Mouse (Mus musculus) retina, embryonic 14.5 days (tissue): ENCODE measurements around the gene Spg20.

Source experiments
- DNase-seq: peaks from one replicate; pipeline ENCODE4 v3.0.0-alpha.2; 2015; ENCODE audit warnings: low spot score

Spg20 gene

DNA sequence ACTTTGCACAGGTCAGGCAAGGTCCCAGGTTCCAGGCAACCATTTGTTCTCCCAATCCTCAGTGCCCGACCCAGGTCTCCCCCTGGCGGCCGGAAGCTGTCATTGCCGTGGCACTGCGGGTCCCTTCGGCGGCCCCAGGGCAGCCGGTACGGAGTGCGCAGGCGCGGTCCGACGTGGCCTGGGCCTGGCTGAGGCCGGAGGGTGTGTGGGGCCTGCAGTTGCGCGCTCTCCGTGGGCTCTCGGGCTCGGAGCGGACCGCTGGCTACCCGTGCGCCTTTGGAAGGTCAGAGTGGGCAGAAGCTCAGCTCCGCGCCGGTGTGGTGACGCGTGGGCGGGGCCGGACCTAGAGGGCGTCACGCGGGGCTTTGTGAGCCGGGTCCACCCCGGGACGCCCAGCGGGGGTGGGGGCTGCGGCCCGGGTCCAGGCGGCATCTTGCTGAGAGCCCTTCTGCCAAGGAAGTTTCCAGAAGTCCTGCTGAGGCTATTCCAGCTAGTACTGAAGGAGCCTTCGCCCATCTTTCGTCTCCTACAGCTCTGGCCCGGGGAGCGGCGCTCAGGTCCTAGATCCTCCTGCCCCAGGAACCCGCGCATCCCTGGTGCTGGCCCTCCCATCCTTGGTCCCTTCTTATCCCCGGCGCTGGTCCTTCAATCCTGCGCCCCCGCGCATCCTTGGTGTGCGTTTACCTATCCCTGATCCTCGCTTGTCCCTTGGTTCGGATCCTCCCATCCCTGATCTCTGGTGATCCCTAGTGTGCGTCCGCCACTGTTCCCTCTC is at the start of gene Spg20:
TSS of gene Spg20 (plus strand) at position 174 of the 775 bp plus-strand sequence.
- peak; percentile 95 for DNase-seq

GRCm38 (mm10) chr3:55062653-55063052 is 49.3 kb upstream of the Spg20 start:
- peak; percentile 45 for DNase-seq

GRCm38 (mm10) chr3:55064396-55064795 is 47.5 kb upstream of the Spg20 start:
- peak; percentile 90 for DNase-seq

DNA sequence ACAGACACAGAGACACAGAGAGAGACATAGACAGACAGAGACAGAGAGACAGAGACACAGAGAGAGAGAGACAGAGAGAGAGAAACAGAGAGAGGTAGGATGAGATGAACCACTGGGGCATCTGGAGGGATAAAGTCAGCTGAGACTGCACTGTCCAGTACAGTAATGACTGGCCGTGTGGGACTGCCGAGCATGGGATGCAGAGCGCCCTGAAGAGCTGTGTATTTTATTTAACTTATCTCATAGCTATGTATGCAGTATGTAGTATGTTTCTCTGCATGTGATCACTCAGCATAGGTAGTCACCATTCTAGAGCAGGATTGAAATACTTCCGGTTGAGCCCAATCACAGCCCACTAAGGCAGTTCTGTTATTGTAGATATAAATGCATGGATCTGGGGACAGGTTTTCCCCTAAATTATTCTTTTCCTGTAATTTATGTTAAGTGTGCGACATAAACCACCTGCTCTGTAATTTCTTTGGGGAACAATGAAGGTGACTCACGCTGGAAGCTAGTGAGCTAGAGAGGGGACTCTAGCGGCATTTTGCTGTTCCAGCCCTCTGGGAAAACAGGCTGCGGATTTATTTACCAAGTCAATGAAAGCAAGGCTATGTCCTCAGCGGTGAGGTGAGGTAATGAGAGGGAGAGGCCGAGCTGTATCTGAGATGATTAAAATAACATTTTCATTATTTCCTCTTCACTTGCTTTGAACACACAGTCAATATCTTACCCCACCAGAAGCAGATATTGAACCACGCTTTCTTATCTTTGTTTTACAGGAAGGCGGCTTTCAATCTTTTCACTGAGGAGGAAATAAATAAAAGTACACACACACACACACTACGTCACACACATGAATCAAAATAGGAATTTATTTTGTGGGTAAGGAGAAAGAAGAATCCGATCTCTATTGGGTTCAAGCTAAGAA is 45.9 kb upstream of the Spg20 start:
- no peak for DNase-seq

DNA sequence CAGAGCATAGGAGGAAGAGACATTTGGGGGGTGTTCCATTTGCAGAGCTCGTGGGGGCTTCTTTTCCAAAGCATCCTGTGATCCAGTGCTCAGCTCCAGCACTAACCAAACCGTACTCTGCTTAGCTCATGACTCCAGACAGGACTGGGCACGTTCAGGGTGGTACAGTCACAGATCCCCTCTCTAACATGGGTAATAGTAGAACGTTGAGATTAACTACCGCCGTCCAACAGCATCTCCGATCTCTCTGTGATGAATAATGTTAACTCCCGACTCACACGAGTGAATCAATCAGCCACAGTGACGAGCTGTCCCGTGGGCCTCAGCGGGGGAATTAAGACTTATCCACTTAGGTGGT is 45.3 kb upstream of the Spg20 start:
- DNase-seq, result no peak

- DNase-seq, result no peak
These were observed 44.0 kb upstream of the Spg20 start for GRCm38 (mm10) chr3:55067791-55068434.

DNA sequence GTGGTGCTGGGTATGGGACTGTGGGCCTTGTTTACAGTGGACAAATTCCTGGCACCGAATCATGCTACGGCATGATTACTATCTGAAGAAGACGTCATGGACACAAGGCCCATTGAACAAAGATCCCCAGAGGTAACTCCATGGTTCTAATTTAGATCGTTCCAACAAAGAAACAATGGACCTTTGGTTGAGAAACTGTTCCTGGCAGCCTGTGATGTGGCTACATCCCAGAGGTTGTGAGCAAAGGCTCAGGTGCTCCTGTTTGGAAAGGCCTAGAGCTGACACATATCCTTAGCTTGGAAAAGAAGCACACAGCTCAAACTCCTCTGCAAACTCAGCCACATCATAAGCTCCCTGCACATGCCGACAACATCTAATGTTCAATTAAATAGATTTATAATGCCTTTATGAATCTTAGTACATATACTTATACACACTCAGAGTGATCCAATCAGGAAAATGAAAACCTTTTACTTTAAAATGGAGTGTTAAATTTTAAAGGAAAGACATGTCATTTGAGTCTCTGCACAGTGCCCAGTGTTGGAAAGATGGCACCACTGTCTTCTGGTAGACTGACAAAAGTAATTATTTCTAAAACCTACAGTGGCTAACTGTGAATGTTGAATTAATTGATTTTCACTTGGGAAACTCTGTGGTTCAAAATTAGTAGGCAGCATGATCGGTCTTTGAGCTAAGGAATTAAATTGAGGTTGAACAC is 37.2 kb upstream of the Spg20 start:
- DNase-seq, result no peak

GRCm38 (mm10) chr3:55075294-55075648 is 36.6 kb upstream of the Spg20 start:
- DNase-seq, result peak; percentile 74

- DNase-seq, result no peak
These were observed 33.7 kb upstream of the Spg20 start for GRCm38 (mm10) chr3:55078233-55078632.

GRCm38 (mm10) chr3:55079619-55080018 is 32.3 kb upstream of the Spg20 start:
- no peak for DNase-seq

- DNase-seq, result peak; percentile 94
These were observed 31.9 kb upstream of the Spg20 start for GRCm38 (mm10) chr3:55080055-55080454.

DNA sequence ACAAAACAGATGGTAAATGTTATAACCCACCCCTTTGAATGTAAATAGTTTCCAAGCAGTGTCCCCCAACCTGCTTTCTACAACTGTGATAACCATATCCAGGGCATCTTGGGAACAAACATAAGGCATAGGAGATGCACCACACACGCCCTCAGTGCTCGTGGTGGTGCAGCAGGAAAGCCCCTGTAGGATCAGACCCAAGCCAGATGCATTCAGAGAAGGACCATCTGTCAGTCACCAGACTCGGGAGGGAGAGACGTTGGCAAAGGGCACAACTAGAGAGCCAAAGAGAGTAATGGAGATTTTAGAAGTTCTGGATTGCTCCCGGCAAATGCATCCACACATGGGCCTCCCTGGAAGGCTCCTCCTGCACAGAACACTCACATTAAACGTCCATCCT is 27.1 kb upstream of the Spg20 start:
- DNase-seq, result no peak

- no peak for DNase-seq
These were observed 26.2 kb upstream of the Spg20 start for GRCm38 (mm10) chr3:55085716-55086115.

DNA sequence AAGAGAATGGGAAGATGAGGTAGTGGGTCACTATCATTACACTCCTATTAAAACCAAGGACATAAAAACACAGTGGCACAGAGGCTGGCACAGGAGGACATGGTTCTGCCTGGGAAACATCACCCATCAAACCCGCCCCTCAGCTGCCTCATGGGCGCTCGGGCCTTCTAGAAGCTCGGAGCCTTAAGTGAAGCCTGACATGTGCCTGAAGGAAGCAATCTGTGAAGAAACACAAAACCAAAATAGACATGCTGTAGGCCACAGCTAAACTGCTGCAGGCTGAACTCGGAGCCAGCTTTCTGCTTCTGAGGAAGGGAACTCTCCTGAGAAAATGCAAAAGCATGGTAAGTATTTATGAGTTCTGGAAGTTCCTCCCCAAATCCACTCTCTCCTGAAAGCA is 25.0 kb upstream of the Spg20 start:
- no peak for DNase-seq

DNA sequence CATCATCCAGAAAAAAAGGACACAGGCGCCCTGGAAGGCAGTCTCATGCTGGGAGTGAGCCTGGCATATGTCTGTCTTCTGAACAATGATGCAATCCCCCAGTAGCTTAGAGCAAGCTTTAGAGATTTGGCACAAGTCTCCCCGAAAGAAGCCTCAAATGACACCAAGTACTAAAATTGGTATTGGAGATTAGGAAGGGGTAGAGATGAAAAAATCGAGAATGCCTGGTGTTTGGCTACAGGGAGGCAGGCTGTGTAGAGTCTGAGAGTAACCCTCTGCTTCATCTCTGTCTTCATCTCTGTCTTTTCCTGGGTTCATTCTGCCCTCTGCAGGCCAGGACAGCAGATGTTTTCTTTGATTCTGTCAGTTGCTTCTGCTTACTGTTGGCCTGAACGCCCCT is 24.5 kb upstream of the Spg20 start:
- no peak for DNase-seq

- DNase-seq, result no peak
These were observed 23.5 kb upstream of the Spg20 start for GRCm38 (mm10) chr3:55088359-55088758.

DNA sequence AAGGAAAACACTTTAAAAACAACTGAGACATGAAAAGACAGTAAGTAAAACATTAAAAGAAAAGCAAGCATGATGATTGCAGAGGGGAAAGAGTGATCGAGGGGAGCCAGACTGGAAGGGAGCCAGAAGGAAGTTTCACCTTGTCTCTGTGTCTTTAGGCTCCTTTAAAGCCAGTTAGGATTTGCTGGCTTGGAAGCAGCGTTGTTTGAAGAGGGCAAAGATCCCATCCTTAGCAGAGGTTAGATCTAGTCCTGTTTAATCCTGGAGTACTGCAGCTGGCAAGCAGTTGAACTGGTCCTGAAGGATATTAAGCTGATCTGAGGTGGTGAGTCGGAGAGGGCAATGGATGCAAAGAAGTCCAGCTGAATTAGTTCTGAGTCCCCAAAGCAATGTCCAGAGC is 23.1 kb upstream of the Spg20 start:
- DNase-seq, result no peak

DNA sequence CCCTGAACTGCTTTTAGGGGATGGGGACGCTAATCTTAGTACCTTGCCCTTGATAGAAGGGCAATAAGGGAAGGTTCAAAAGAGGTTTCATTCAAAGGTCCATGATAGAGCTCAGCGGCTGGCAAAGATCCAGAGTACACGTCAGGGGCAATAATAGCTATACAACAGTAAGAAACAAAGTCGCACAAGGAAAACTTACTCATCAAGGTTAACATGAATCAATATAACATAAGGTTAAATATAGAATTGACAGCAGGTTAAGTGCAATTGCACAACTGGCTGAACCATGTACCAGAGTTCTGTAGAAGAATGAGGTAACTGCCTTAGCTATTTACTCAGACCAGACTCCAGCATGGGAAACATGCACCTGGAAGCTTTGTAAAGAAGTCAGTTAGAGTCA is 22.6 kb upstream of the Spg20 start:
- DNase-seq, result no peak

GRCm38 (mm10) chr3:55093161-55093560 is 18.7 kb upstream of the Spg20 start:
- no peak for DNase-seq

- DNase-seq, result peak; percentile 49
These were observed 15.8 kb upstream of the Spg20 start for GRCm38 (mm10) chr3:55095968-55096654.

- DNase-seq, result no peak
These were observed 15.3 kb upstream of the Spg20 start for GRCm38 (mm10) chr3:55096655-55097005.

- no peak for DNase-seq
These were observed 14.7 kb upstream of the Spg20 start for GRCm38 (mm10) chr3:55097186-55097585.
